Mouse (Mus musculus) forebrain, embryonic 16.5 days (tissue): ENCODE measurements around the gene Vsig4. TPM values are rescaled to one million over a fixed set of nuclear protein-coding genes. Genes with fewer than 3 reads are reported as not detected.
"Not testable (repeated sequence)": the region's sequence is repeated elsewhere in the genome, so short reads cannot be mapped to it uniquely, and the experiment has no call there.

Experiments
- ATAC-seq: fragments of 200-750 bp; cut with Nextera tagmentation; 2 replicates; pipeline ENCODE4 v1.8.0; 2017; ENCODE audit warnings: mild to moderate bottlenecking, moderate library complexity
- H3K27ac ChIP-seq: fragments of 300-500 bp; sonication (generic); 2 replicates; pipeline ENCODE4 v1.5.1; 2014; ENCODE audit warnings: low read length, control low read depth
- H3K27me3 ChIP-seq: fragments of 300-500 bp; sonication (generic); replicated peaks from 2 replicates; pipeline ENCODE4 v1.6.1; 2014; ENCODE audit warnings: low read length; ENCODE audit not compliant: control insufficient read depth, insufficient read depth
- H3K36me3 ChIP-seq: fragments of 300-500 bp; sonication (generic); 2 replicates; pipeline ENCODE4 v1.6.1; 2014; ENCODE audit not compliant: control insufficient read depth, insufficient read depth
- H3K4me1 ChIP-seq: fragments of 300-500 bp; sonication (generic); replicated peaks from 2 replicates; pipeline ENCODE4 v1.6.1; 2014; ENCODE audit warnings: low read length; ENCODE audit not compliant: control insufficient read depth, insufficient read depth
- H3K4me2 ChIP-seq: fragments of 300-500 bp; sonication (generic); 2 replicates; pipeline ENCODE4 v1.6.1; 2014; ENCODE audit warnings: mild to moderate bottlenecking, low read length, control low read depth
- H3K4me3 ChIP-seq: fragments of 300-500 bp; sonication (generic); replicated peaks from 2 replicates; pipeline ENCODE4 v1.5.1; 2014; ENCODE audit warnings: mild to moderate bottlenecking, low read length, control low read depth
- H3K9ac ChIP-seq: fragments of 300-500 bp; sonication (generic); replicated peaks from 2 replicates; pipeline ENCODE4 v1.6.1; 2014; ENCODE audit warnings: low read depth, low read length, control low read depth
- H3K9me3 ChIP-seq: fragments of 300-500 bp; sonication (generic); 2 replicates; pipeline ENCODE4 v1.6.1; 2016; ENCODE audit warnings: low read length; ENCODE audit not compliant: control insufficient read depth
- WGBS: fragments of 180-500 bp; shearing (Covaris S2); extraction: QIAGEN DNeasy Blood & Tissue Kit; methylation state at CpG from one replicate; pipeline ENCODE4 v1.1.7; 2014; 5-methylcytosine and 5-hydroxymethylcytosine counted together
- microRNA counts: library from miRNA; unstranded; fragments of <30 nt; microRNA quantifications from one replicate; lab custom pipeline; 2016
- microRNA-seq: library from miRNA; unstranded; fragments of <30 nt; microRNA quantifications from one replicate; pipeline ENCODE4, GENCODE M21; 2017
- polyA plus RNA-seq: library from polyadenylated mRNA; unstranded; fragments of >200 nt; fragmentation: Nextera tagmentation; extraction: Ambion mirVana; gene quantifications from 2 replicates; pipeline ENCODE4 v1.2.1, GENCODE M21; 2015

The Vsig4 gene
- polyA plus RNA-seq, 1 experiment from 2014 or later = not detected

DNA sequence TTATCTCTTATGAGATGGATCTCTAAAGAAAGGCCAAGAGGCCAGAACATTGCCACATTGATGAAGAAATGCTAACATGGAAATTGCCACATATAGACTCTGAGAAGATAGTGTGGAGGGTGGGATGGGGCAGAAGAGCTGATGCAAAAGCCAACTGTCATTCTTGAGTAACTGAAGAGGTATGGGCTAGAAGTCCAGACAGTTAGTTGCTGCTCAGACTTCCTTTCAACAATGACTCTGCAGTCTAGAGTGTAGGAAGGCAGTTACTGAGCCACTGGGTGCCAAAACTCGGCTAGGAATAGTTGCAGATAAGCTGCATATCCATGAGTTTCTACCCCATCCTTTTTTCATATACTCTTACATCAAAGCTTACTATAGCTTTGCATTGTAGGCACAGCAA is 75.2 kb downstream of the Vsig4 start:
- H3K4me2 ChIP-seq = no peak overlapping the region
- H3K9ac ChIP-seq = no peak overlapping the region
- H3K27ac ChIP-seq = no peak overlapping the region
- no peaks in the 10 kb centered on the region for H3K4me1 ChIP-seq
- ATAC-seq = no peak
- no peaks in the 10 kb centered on the region for H3K36me3 ChIP-seq
- H3K4me3 ChIP-seq = no peak overlapping the region
- no peaks in the 10 kb centered on the region for H3K27me3 ChIP-seq
- no peaks in the 10 kb centered on the region for H3K9me3 ChIP-seq
- 55% methylated on average over 1 of the region's 1 CpGs for WGBS

DNA sequence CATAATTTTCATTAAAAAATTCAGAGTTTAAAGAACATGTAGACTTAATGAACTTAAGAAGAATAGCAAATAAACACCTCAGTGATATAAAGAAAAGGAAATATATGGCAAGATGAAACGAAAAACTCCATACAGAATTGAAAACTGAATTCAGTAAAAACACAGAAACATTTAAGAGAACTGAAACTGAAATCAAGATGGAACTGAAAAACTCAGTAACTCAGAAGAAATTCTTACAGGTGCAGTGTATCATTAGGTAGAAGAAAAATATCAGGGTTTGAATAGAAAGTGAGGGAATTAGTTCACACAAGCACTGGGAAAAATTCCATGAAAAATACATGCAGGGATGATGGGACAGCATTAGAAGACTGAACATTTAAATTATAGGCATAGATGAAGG is 86.4 kb downstream of the Vsig4 start:
- Histone ChIP-seq H3K36me3 (no peaks in the 10 kb centered on the region), H3K4me2 (no peak overlapping the region), H3K4me3 (no peak overlapping the region), H3K4me1 (no peaks in the 10 kb centered on the region), H3K27me3 (no peaks in the 10 kb centered on the region), H3K27ac (no peak overlapping the region), H3K9ac (no peak overlapping the region), H3K9me3 (no peaks in the 10 kb centered on the region)
- no peak for ATAC-seq
- whole genome bisulfite sequencing = 41% methylated on average over 1 of the region's 1 CpGs

DNA sequence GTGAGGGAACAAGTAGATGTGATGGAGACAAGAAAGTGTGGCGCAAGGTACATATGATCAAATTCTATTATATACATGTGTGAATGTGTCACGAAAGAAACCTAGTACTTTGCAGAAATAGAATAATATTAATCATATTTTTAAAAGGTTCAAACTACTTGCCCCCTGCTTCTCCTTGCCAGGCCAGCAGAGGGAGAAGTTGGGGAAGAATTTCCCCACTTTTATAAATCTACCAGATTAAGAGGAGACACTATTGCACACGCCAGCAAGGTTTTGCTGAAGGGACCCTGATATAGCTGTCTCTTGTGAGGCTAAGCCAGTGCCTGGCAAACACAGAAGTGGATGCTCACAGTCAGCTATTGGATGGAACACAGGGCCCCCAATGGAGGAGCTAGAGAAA is 88.1 kb downstream of the Vsig4 start:
- not testable (repeated sequence) for H3K9me3 ChIP-seq, H3K4me3 ChIP-seq, H3K4me1 ChIP-seq, H3K4me2 ChIP-seq, H3K27me3 ChIP-seq, ATAC-seq, H3K9ac ChIP-seq, H3K36me3 ChIP-seq, H3K27ac ChIP-seq
- 95% methylated on average over 3 of the region's 3 CpGs for WGBS

MicroRNAs within 50 kb of the gene (microRNA counts, 519-probe panel; counts per million panel counts)
- microRNA mmu-miR-223 (lab: Ali Mortazavi, UCI) = 1,745 counts per million, percentile 19 among the panel's probes with 10 or more counts

Small RNA genes lying within 50 kb of the gene (microRNA-seq; reads per million reads assigned to microRNA genes)
- gene Mir223 = 102 reads per million, percentile 54 among the genes with 10 or more reads in this experiment

Other genes starting within 250 kb of the Vsig4 start
- 37.9 and 47.5 TPM in 2 replicates for gene Msn, start 197.4 kb downstream of the Vsig4 start, polyA plus RNA-seq
- gene Heph, start 161.9 kb upstream of the Vsig4 start, polyA plus RNA-seq = 1.9 and 3.2 TPM in 2 replicates
- not detected in 2 replicates for gene Hsf3, start 162.9 kb upstream of the Vsig4 start, polyA plus RNA-seq